Mouse (Mus musculus): Measurements from ENCODE around the gene Phb2. TPM values are rescaled to one million over a fixed set of nuclear protein-coding genes. Genes with fewer than 3 reads are reported as not detected.
A peak's percentile ranks its signal among the peaks of the same experiment; 100 is the strongest.

Phb2 gene
- polyA plus RNA-seq, 1 experiment from 2014 or later = 293 TPM

DNA sequence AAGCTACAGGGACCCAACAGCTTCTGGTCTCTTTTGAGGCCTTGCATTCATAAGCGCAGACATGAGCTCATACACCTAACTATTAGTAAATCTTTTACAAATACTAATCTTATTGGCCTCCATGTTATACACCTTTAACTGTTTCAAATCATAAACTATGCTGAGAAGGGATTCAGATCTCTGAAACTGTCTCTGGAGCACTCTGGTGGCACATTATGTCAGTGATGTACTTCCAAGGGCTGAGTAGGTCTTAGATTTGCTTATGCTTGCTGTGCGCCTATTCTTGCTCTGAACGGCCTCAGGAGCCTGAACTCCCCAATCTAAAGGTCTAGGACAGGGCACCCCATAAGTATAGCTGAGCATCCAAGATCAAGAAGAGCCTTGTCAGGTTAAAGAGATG is 29.7 kb downstream of the Phb2 start:
- Histone ChIP-seq H3K9ac (peak overlapping the region; percentile 94), H3K9me3 (no peaks in the 10 kb centered on the region), H3K4me3 (peak overlapping the region; percentile 72), H3K27ac (replicated peaks) (peak overlapping the region; percentile 99), H3K4me2 (peak overlapping the region; percentile 89), H3K27me3 (replicated peaks) (no peaks in the 10 kb centered on the region), H3K36me3 (peaks cover 38% of the 10 kb centered on the region), H3K4me1 (peaks cover 53% of the 10 kb centered on the region)
- 65% methylated on average over 3 of the region's 3 CpGs for WGBS
- no peak for ATAC-seq (ENCODE audit: extremely low read depth, insufficient number of reproducible peaks, low FRiP score, low TSS enrichment)

DNA sequence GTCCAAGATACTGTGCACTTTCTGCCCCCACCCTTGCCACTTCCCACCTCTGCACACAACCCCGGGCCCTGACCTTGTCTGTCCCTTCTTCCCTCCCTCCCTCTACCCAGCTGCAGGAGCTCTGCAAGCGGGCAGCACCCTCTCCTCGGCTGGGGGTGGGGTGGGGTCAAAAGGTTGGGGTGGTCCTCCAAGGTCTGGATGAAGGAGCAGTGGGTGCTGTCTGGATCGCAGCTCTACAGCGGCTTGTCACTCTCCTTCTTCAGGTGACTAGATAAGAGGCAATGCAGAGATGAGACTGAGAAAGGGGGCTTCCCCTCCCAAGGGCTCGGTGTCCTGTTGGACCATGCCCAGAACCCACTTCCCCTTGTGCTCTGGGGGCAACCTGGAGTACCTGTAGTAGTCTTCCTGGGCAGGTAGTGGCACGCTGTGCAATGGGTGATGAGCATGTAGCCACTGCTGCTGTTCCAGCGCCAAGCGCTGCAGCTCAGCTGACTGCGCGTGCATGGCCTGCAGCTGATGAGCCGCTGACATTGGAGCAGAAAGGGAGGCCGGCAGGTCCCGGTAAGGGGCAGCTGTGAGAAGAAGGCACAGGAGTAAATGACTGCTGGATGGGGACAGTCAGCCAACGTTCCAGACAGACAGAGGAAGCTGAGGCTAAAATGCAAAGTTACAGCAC is 30.8 kb downstream of the Phb2 start:
- Histone ChIP-seq H3K4me3 (no peak overlapping the region), H3K36me3 (peaks cover 49% of the 10 kb centered on the region), H3K4me1 (peaks cover 55% of the 10 kb centered on the region), H3K9ac (no peak overlapping the region), H3K4me2 (no peak overlapping the region), H3K27me3 (replicated peaks) (no peaks in the 10 kb centered on the region), H3K9me3 (no peaks in the 10 kb centered on the region), H3K27ac (replicated peaks) (no peak overlapping the region)
- 84% methylated on average over 15 of the region's 15 CpGs for WGBS
- ATAC-seq (ENCODE audit: extremely low read depth, insufficient number of reproducible peaks, low FRiP score, low TSS enrichment) = no peak

- H3K36me3 ChIP-seq = peaks cover 56% of the 10 kb centered on the region
- H3K4me1 ChIP-seq = peaks cover 50% of the 10 kb centered on the region
- no peak overlapping the region for H3K9ac ChIP-seq
- no peak overlapping the region for H3K4me3 ChIP-seq
- no peak for ATAC-seq (ENCODE audit: extremely low read depth, insufficient number of reproducible peaks, low FRiP score, low TSS enrichment)
- H3K4me2 ChIP-seq = no peak overlapping the region
- H3K27me3 ChIP-seq (replicated peaks) = no peaks in the 10 kb centered on the region
- WGBS = 88% methylated on average over 8 of the region's 8 CpGs
- H3K9me3 ChIP-seq = no peaks in the 10 kb centered on the region
- no peak overlapping the region for H3K27ac ChIP-seq (replicated peaks)
Observed at GRCm38 (mm10) chr6:124743647-124744046, 31.5 kb downstream of the Phb2 start.

GRCm38 (mm10) chr6:124744755-124745321 is 32.7 kb downstream of the Phb2 start:
- Histone ChIP-seq H3K4me3 (peak overlapping the region; percentile 68), H3K9me3 (no peaks in the 10 kb centered on the region), H3K27ac (replicated peaks) (peak overlapping the region; percentile 89), H3K4me2 (peak overlapping the region; percentile 98), H3K36me3 (peaks cover 61% of the 10 kb centered on the region), H3K9ac (peak overlapping the region; percentile 96), H3K4me1 (peaks cover 38% of the 10 kb centered on the region), H3K27me3 (replicated peaks) (no peaks in the 10 kb centered on the region)
- ATAC-seq (ENCODE audit: extremely low read depth, insufficient number of reproducible peaks, low FRiP score, low TSS enrichment) = no peak
- WGBS = 71% methylated on average over 26 of the region's 26 CpGs

- Histone ChIP-seq H3K27ac (replicated peaks) (peak overlapping the region; percentile 89), H3K9ac (peak overlapping the region; percentile 96), H3K4me1 (peaks cover 33% of the 10 kb centered on the region), H3K4me3 (peak overlapping the region; percentile 68), H3K27me3 (replicated peaks) (no peaks in the 10 kb centered on the region), H3K36me3 (peaks cover 63% of the 10 kb centered on the region), H3K4me2 (peak overlapping the region; percentile 98), H3K9me3 (no peaks in the 10 kb centered on the region)
- 2% methylated on average over 85 of the region's 85 CpGs for WGBS
- ATAC-seq (ENCODE audit: extremely low read depth, insufficient number of reproducible peaks, low FRiP score, low TSS enrichment) = peak; percentile 77
Observed at GRCm38 (mm10) chr6:124745490-124746295, 33.6 kb downstream of the Phb2 start.

GRCm38 (mm10) chr6:124746296-124746605 is 34.1 kb downstream of the Phb2 start:
- H3K36me3 ChIP-seq = peaks cover 66% of the 10 kb centered on the region
- 19% methylated on average over 8 of the region's 8 CpGs for WGBS

DNA sequence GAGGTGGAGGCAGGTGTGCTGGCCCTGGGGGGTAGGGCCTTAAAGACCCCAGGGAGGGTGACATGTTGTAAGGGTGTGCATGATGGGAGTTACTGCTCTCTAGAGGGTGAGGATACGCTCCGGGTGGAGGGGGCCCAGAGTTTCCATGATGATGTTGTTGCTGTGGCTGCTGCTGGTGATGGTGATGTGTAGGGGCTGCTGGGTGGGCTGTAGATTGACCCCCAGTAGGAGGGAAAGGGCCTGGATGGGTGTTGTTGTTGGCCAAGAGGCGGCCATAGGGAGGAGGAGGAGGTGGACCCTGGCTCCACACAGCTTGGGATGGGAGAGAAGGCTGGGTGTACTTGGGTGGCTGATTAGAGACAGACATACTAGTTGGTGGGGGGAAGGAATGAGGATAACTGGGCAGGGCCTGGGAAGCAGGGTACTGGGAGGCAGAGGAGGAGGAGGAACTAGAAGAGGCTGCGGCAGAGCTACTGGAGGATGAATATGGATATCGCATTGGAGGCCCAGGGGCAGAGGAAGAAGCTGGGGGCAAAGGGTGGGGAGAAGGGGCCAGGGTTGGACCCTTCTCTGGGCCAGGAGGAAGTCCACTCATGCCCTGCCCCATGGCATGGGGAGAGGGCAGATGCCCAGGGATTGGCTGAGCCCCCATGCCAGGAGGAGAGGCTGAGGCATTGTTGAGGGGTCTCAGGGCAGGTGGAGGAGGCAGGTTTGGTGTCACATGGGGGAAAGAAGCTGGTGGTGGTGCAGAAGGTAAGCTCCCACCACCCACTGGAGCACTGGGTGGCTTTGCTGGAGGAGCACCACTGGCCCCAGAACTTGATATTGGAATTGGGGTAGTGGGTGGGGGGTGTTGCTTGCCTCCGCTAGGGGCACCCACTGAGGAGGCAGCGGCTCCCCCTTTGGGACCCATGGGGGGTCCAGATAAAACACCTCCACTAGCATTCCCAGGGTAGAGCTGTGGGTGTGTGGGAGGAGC is 34.8 kb downstream of the Phb2 start:
- H3K9me3 ChIP-seq = no peaks in the 10 kb centered on the region
- ATAC-seq (ENCODE audit: extremely low read depth, insufficient number of reproducible peaks, low FRiP score, low TSS enrichment) = no peak
- peak overlapping the region; percentile 96 for H3K9ac ChIP-seq
- peaks cover 67% of the 10 kb centered on the region for H3K36me3 ChIP-seq
- H3K4me2 ChIP-seq = peak overlapping the region; percentile 98
- peaks cover 28% of the 10 kb centered on the region for H3K4me1 ChIP-seq
- WGBS = 86% methylated on average over 7 of the region's 7 CpGs
- no peaks in the 10 kb centered on the region for H3K27me3 ChIP-seq (replicated peaks)
- H3K4me3 ChIP-seq = peak overlapping the region; percentile 68
- peak overlapping the region; percentile 89 for H3K27ac ChIP-seq (replicated peaks)

More at GRCm38 (mm10) chr6:124746296-124746605, 34.1 kb downstream of the Phb2 start:
- no peak for ATAC-seq (ENCODE audit: extremely low read depth, insufficient number of reproducible peaks, low FRiP score, low TSS enrichment)
- peak overlapping the region; percentile 96 for H3K9ac ChIP-seq
- peak overlapping the region; percentile 98 for H3K4me2 ChIP-seq
- peak overlapping the region; percentile 89 for H3K27ac ChIP-seq (replicated peaks)
- H3K4me3 ChIP-seq = peak overlapping the region; percentile 68
- H3K9me3 ChIP-seq = no peaks in the 10 kb centered on the region
- H3K4me1 ChIP-seq = peaks cover 33% of the 10 kb centered on the region
- H3K27me3 ChIP-seq (replicated peaks) = no peaks in the 10 kb centered on the region

DNA sequence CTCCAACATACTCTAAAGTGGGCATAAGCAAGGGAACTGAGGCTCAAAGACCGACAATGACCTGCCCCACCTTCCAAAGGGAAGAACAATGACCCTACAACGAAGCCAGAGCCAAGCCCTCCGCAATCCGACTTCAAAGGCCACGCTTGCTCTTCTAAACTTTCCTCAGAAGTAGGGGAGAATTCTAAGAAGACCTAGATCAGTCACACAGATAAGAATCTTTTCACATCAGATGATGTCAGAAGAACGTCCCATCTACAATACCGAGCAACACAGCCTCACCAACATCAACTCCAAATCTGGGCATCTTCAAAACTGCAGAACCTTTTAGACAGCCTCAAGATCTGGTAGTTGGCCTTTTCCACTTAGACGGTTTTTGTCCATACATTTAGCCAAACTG is 38.3 kb downstream of the Phb2 start:
- no peak overlapping the region for H3K4me3 ChIP-seq
- no peak for ATAC-seq (ENCODE audit: extremely low read depth, insufficient number of reproducible peaks, low FRiP score, low TSS enrichment)
- no peak overlapping the region for H3K9ac ChIP-seq
- WGBS = 85% methylated on average over 8 of the region's 8 CpGs
- H3K27me3 ChIP-seq (replicated peaks) = no peaks in the 10 kb centered on the region
- no peaks in the 10 kb centered on the region for H3K9me3 ChIP-seq
- peaks cover 34% of the 10 kb centered on the region for H3K4me1 ChIP-seq
- no peak overlapping the region for H3K4me2 ChIP-seq
- peaks cover 56% of the 10 kb centered on the region for H3K36me3 ChIP-seq
- no peak overlapping the region for H3K27ac ChIP-seq (replicated peaks)

DNA sequence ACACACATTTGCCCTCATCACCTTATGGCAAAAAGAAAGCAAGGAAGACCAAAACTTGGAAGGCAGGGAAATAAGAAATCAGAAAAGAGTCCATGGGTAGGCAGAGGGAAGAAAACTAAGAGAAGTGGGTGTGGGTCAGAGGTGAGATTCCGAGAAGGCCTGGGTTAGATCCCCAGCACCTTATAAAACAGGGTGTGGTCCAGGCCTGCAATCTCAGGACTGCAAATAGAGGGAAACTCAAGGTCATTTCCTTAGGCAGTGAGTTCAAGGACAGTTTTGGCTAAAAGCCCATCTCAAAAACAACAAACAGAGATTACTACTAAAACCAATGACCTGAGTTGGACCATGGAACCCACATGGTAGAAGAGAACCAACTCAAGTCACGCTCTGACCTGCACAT is 41.7 kb downstream of the Phb2 start:
- 75% methylated on average over 2 of the region's 2 CpGs for WGBS
- H3K36me3 ChIP-seq = peaks cover 31% of the 10 kb centered on the region
- H3K4me2 ChIP-seq = no peak overlapping the region
- no peaks in the 10 kb centered on the region for H3K27me3 ChIP-seq (replicated peaks)
- ATAC-seq (ENCODE audit: extremely low read depth, insufficient number of reproducible peaks, low FRiP score, low TSS enrichment) = no peak
- no peaks in the 10 kb centered on the region for H3K9me3 ChIP-seq
- no peak overlapping the region for H3K27ac ChIP-seq (replicated peaks)
- peaks cover 42% of the 10 kb centered on the region for H3K4me1 ChIP-seq
- no peak overlapping the region for H3K4me3 ChIP-seq
- no peak overlapping the region for H3K9ac ChIP-seq

DNA sequence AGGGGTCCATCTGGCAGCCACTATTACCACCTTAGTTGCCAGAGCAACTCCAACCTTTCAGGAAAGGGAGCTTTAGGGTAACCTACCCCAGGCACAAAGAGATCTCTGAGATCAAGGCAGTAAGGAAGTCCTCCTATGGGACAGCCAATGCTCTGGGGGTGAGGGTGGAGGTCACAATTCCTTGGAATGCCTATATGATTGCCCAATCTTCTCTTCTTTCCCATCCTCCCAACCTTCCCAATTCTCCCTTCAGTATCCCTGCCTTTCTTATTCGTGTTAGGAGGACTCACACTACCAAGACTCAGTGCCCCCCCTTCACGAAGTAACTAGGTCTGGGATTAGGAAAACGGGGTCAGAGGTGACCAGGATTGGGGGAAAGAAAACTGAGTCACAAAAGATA is 43.2 kb downstream of the Phb2 start:
- Histone ChIP-seq H3K27ac (replicated peaks) (peak overlapping the region; percentile 99), H3K4me1 (peaks cover 49% of the 10 kb centered on the region), H3K9ac (peak overlapping the region; percentile 98), H3K9me3 (no peaks in the 10 kb centered on the region), H3K27me3 (replicated peaks) (peaks cover 6% of the 10 kb centered on the region), H3K4me2 (peak overlapping the region; percentile 84), H3K4me3 (peak overlapping the region; percentile 83), H3K36me3 (peaks cover 19% of the 10 kb centered on the region; the same call in 1 of the 2 replicates)
- 8% methylated on average over 3 of the region's 3 CpGs for WGBS
- ATAC-seq (ENCODE audit: extremely low read depth, insufficient number of reproducible peaks, low FRiP score, low TSS enrichment) = no peak
